Mouse (Mus musculus) cerebellum, adult 2 months (tissue): ENCODE measurements around the gene Prm3.

ENCODE experiments used
- CTCF ChIP-seq: fragments of 200-500 bp; IDR thresholded peaks from 2 replicates; pipeline ENCODE4 v1.5.1; 2011; ENCODE audit warnings: low read depth, mild to moderate bottlenecking, control low read depth, low read length, moderate library complexity, borderline replicate concordance; ENCODE audit not compliant: insufficient read depth
- POLR2A ChIP-seq: fragments of 200-500 bp; IDR thresholded peaks from 2 replicates; pipeline ENCODE4 v1.6.1; 2011; ENCODE audit warnings: low read length, control low read depth, borderline replicate concordance; ENCODE audit not compliant: insufficient read depth

DNA sequence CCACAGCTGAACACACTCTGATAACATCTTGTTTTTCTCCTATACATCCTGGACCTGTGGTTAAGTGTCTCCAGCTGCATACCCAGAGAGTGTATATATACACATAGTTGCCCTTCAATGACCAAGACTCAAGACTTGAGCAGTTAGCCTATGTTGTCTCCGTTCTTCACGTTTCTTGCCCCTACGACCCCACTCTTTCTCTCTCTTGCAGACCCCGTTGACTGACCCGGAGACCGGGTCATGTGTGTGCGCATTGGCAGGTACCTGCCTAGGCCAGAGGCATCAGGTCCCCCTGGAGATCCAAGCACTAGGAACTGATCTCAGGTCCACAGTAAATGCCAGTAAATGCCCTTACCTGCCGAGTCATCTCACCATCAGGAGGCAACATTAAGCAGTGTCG lies 36.6 kb upstream of the Prm3 start:
- TF ChIP-seq POLR2A (no peak), CTCF (no peak)
